In genomic region chr4:63409317-63409907, GRCm38 (mm10) we compare ENCODE assay signal across 8 mouse cellular contexts. TPM values are rescaled to one million over a fixed set of nuclear protein-coding genes. Genes with fewer than 3 reads are reported as not detected.
DNase-seq lines count a peak whose midpoint lies in the region; ATAC-seq and TF ChIP-seq lines count a peak whose summit lies in the region.

No protein-coding gene starts in this region.

- no peak for TF ChIP-seq EP300 in CH12.LX (IDR thresholded peaks at IDR 0.05; ENCODE audit: low read length)

- H3K27ac ChIP-seq in CH12.LX (ENCODE audit: insufficient read depth, low read depth) = peak overlapping the region; percentile 97
- H3K27ac ChIP-seq in midbrain, embryonic 15.5 days = peak overlapping the region; percentile 71

- 2% methylated on average over 18 of the region's 18 CpGs for WGBS in midbrain, embryonic 15.5 days

- in situ Hi-C loops in CH12.LX (cut with MboI; ENCODE audit: low pct_ligation_motif_present, low pct_unique_long_range_greater_than_20kb, low sequenced_read_pairs) = loop anchor here (5.0 to 25.0 kb wide), 5 partner anchors 37 to 528 kb away; partner anchors contain the start of genes Orm3 and Tnfsf8

- no peak for TF ChIP-seq CTCF in CH12.LX (conservative IDR thresholded peaks at IDR 0.05 in 1 of 2, IDR thresholded peaks at IDR 0.05 in 1 of 2; ENCODE audit: low read depth in 2 of 2, low read length in 2 of 2)

- no peaks in the 10 kb centered on the region for H3K27me3 ChIP-seq in CH12.LX (replicated peaks)
- no peaks in the 10 kb centered on the region for H3K27me3 ChIP-seq in midbrain, embryonic 15.5 days (replicated peaks)

- DNase-seq in CH12.LX (ENCODE audit: extremely low read depth) = no peak
- DNase-seq in heart, adult 8-10 months (ENCODE audit: low spot score) = peak; percentile 67
- peak; percentile 47 to 63 for DNase-seq in kidney, postnatal 4 days
- DNase-seq in testis, postnatal 10 days (ENCODE audit: low spot score) = no peak
- DNase-seq in gastrocnemius, postnatal 25 days = no peak
- DNase-seq in left cerebral cortex, postnatal 14 days (ENCODE audit: low spot score in 2 of 2) = no peak

- H3K4me1 ChIP-seq in CH12.LX (ENCODE audit: control insufficient read depth in 1 of 2, insufficient read depth in 2 of 2) = peaks cover 17 to 39% of the 10 kb centered on the region in 2 experiments
- peaks cover 39% of the 10 kb centered on the region for H3K4me1 ChIP-seq in midbrain, embryonic 15.5 days

- peaks cover 35% of the 10 kb centered on the region for H3K79me2 ChIP-seq in CH12.LX (replicated peaks; ENCODE audit: control insufficient read depth, extremely low read depth, insufficient read depth, poor library complexity, severe bottlenecking)

- H3K9me3 ChIP-seq in CH12.LX (replicated peaks; ENCODE audit: low read length) = no peaks in the 10 kb centered on the region
- H3K9me3 ChIP-seq in midbrain, embryonic 15.5 days = no peaks in the 10 kb centered on the region

- dilution Hi-C loops in CH12.LX (cut with MboI; ENCODE audit: extremely low pct_ligation_motif_present, extremely low pct_unique_long_range_greater_than_20kb, low sequenced_read_pairs) = no loop called here

- H3K36me3 ChIP-seq in CH12.LX (replicated peaks in 1 of 2; ENCODE audit: control insufficient read depth in 1 of 2, insufficient read depth in 1 of 2, low read length in 1 of 2) = peaks cover 0 to 10% of the 10 kb centered on the region in 2 experiments
- no peaks in the 10 kb centered on the region for H3K36me3 ChIP-seq in midbrain, embryonic 15.5 days (replicated peaks)

- intact Hi-C loops in left cerebral cortex, postnatal 14 days (cut with DNase I) = loop anchor here (1.0 to 10.0 kb wide), 2 partner anchors 41 to 225 kb away; no protein-coding TSS in a partner anchor

- peak; percentile 32; the same call in 1 of the 2 replicates for TF ChIP-seq POLR2A in CH12.LX (IDR thresholded peaks at IDR 0.05; ENCODE audit: low read depth, low read length)

- H3K4me2 ChIP-seq in CH12.LX (ENCODE audit: insufficient read depth, low read depth, poor library complexity, severe bottlenecking) = peak overlapping the region; percentile 85
- H3K4me2 ChIP-seq in midbrain, embryonic 15.5 days = peak overlapping the region; percentile 100

- peak overlapping the region; percentile 53 to 93 (median 64) for H3K4me3 ChIP-seq in CH12.LX (replicated peaks in 1 of 3; ENCODE audit: low read depth in 2 of 3, low read length in 2 of 3, poor library complexity in 1 of 3)
- H3K4me3 ChIP-seq in midbrain, embryonic 15.5 days = peak overlapping the region; percentile 57

- ATAC-seq in activated CD4-positive, CD25-positive, alpha-beta regulatory T cell, adult 4 months = peak; percentile 5
- ATAC-seq in midbrain, embryonic 15.5 days (replicated peaks) = no peak

- peak overlapping the region; percentile 99 for H3K9ac ChIP-seq in CH12.LX (ENCODE audit: insufficient read depth, low read depth)
- H3K9ac ChIP-seq in midbrain, embryonic 15.5 days = peak overlapping the region; percentile 40

- TF ChIP-seq RAD21 in CH12.LX (IDR thresholded peaks at IDR 0.05; ENCODE audit: low read depth, low read length) = no peak

TF ChIP-seq in CH12.LX, 34 proteins besides CTCF, POLR2A, EP300 and RAD21:
- TF ChIP-seq USF1 (IDR thresholded peaks at IDR 0.05; ENCODE audit: low read depth, low read length) (peak; percentile 54), POLR2AphosphoS2 (IDR thresholded peaks at IDR 0.05; ENCODE audit: low read depth, low read length) (no peak), ZKSCAN1 (IDR thresholded peaks at IDR 0.05; ENCODE audit: borderline replicate concordance, low read depth, low read length) (no peak), TCF12 (IDR thresholded peaks at IDR 0.05; ENCODE audit: low read depth, low read length) (peak; percentile 39; the same call in 1 of the 2 replicates), MEF2A (IDR thresholded peaks at IDR 0.05; ENCODE audit: borderline replicate concordance, low read depth, low read length) (peak; percentile 17; the same call in 1 of the 2 replicates), JUND (conservative IDR thresholded peaks at IDR 0.05; ENCODE audit: low read depth, low read length) (no peak), TBP (conservative IDR thresholded peaks at IDR 0.05; ENCODE audit: low read depth, low read length) (peak; percentile 20; the same call in 1 of the 2 replicates), IRF4 (IDR thresholded peaks at IDR 0.05; ENCODE audit: low read depth, low read length) (no peak), MXI1 (IDR thresholded peaks at IDR 0.05; ENCODE audit: low read depth, low read length) (peak; percentile 58), ETS1 (conservative IDR thresholded peaks at IDR 0.05; ENCODE audit: low read depth, low read length) (peak; percentile 65; the same call in 1 of the 2 replicates), HCFC1 (IDR thresholded peaks at IDR 0.05; ENCODE audit: low read depth, low read length) (0 out of 2 replicates have a peak, but pooled peaks have one; percentile 10), BHLHE40 (IDR thresholded peaks at IDR 0.05; ENCODE audit: low read depth, low read length) (no peak), CHD1 (IDR thresholded peaks at IDR 0.05; ENCODE audit: low read depth, low read length) (no peak; the same call in 1 of the 2 replicates), NELFE (IDR thresholded peaks at IDR 0.05; ENCODE audit: low read depth, low read length) (no peak), ELF1 (IDR thresholded peaks at IDR 0.05; ENCODE audit: low read depth, low read length) (no peak; the same call in 1 of the 2 replicates)

RNA-seq across cellular contexts. Expression of gene Akna, which starts 6.3 kb away (rescaled TPM):
- total RNA-seq in CH12.LX (2012; rRNA removed) = 19.3 and 28.0 TPM in 2 replicates
- total RNA-seq in CH12.LX (2014; rRNA removed) = 5.1 and 6.5 TPM in 2 replicates
- polyA plus RNA-seq in CH12.LX (2012; ENCODE audit: insufficient read length, low read depth) = 28.5 and 37.5 TPM in 2 replicates
- polyA plus RNA-seq in activated CD4-positive, CD25-positive, alpha-beta regulatory T cell, adult 4 months (2017; shearing (Covaris generic)) = 100 to 1,000 TPM in 1 of 2 experiments, 10 to 100 TPM in 1; 72.4 to 116 TPM
- 1 to 10 TPM; 3.1 to 4.4 (median 3.5) TPM for total RNA-seq in heart, adult 8-10 months (2022)
- polyA plus RNA-seq in midbrain, embryonic 15.5 days (2015; fragmentation: Nextera tagmentation; extraction: Ambion mirVana) = 7.0 and 7.7 TPM in 2 replicates
- total RNA-seq in gastrocnemius, postnatal 25 days (2021) = 1 to 10 TPM; 1.1 to 1.4 TPM
- 1 to 10 TPM; 3.9 to 4.0 TPM for total RNA-seq in left cerebral cortex, postnatal 14 days (2021)

RNA-seq across cellular contexts. Expression of gene Orm2, which starts 47.2 kb away (rescaled TPM):
- total RNA-seq in CH12.LX (2012; rRNA removed) = not detected in 2 replicates
- not detected in 2 replicates for total RNA-seq in CH12.LX (2014; rRNA removed)
- polyA plus RNA-seq in CH12.LX (2012; ENCODE audit: insufficient read length, low read depth) = 0.53 TPM in 1 of 2 replicates, not detected in the other
- polyA plus RNA-seq in activated CD4-positive, CD25-positive, alpha-beta regulatory T cell, adult 4 months (2017; shearing (Covaris generic)) = 1 to 10 TPM in 1 of 2 experiments, not detected in 1; 1.0 TPM
- total RNA-seq in heart, adult 8-10 months (2022) = under 1 TPM in 2 of 4 experiments, not detected in 2; 0.34 to 0.37 TPM
- polyA plus RNA-seq in midbrain, embryonic 15.5 days (2015; fragmentation: Nextera tagmentation; extraction: Ambion mirVana) = not detected in 2 replicates
- 1 to 10 TPM in 1 of 2 experiments, not detected in 1; 1.8 TPM for total RNA-seq in gastrocnemius, postnatal 25 days (2021)
- not detected for total RNA-seq in left cerebral cortex, postnatal 14 days (2021)

RNA-seq across cellular contexts. Expression of gene Orm3, which starts 53.5 kb away (rescaled TPM):
- not detected in 2 replicates for total RNA-seq in CH12.LX (2012; rRNA removed)
- not detected in 2 replicates for total RNA-seq in CH12.LX (2014; rRNA removed)
- polyA plus RNA-seq in CH12.LX (2012; ENCODE audit: insufficient read length, low read depth) = 0.30 and 0.33 TPM in 2 replicates
- polyA plus RNA-seq in activated CD4-positive, CD25-positive, alpha-beta regulatory T cell, adult 4 months (2017; shearing (Covaris generic)) = under 1 TPM in 1 of 2 experiments, not detected in 1; 0.60 TPM
- total RNA-seq in heart, adult 8-10 months (2022) = 1 to 10 TPM in 2 of 4 experiments, under 1 TPM in 2; 0.60 to 4.5 (median 1.7) TPM
- polyA plus RNA-seq in midbrain, embryonic 15.5 days (2015; fragmentation: Nextera tagmentation; extraction: Ambion mirVana) = not detected in 2 replicates
- total RNA-seq in gastrocnemius, postnatal 25 days (2021) = under 1 TPM in 1 of 2 experiments, not detected in 1; 0.38 TPM
- not detected for total RNA-seq in left cerebral cortex, postnatal 14 days (2021)

Comparison
In these comparisons a context has a peak if more than half of its experiments do, and no peak if none do; other contexts are left out.
1. DNase-seq: peak in heart, adult 8-10 months (single experiment) and kidney, postnatal 4 days (2 of 2); none in CH12.LX (single experiment), testis, postnatal 10 days (single experiment), gastrocnemius, postnatal 25 days (single experiment) and left cerebral cortex, postnatal 14 days (0 of 2).